Mouse (Mus musculus): ENCODE results near the gene Ankle2.

Ankle2 gene

GRCm38 (mm10) chr5:110230780-110231461, at the start of gene Ankle2:
TSS of gene Ankle2 (plus strand) at chr5:110231004.
- peak; percentile 81 to 94 for DNase-seq

GRCm38 (mm10) chr5:110181716-110182115, 49.1 kb upstream of the Ankle2 start:
- no peak for DNase-seq

GRCm38 (mm10) chr5:110203164-110203895, 27.5 kb upstream of the Ankle2 start:
- DNase-seq: peak; percentile 17 to 22

GRCm38 (mm10) chr5:110204777-110205176, 26.0 kb upstream of the Ankle2 start:
- DNase-seq: peak; percentile 18 to 30

GRCm38 (mm10) chr5:110211312-110211711, 19.5 kb upstream of the Ankle2 start:
- no peak for DNase-seq

GRCm38 (mm10) chr5:110216780-110217179, 14.0 kb upstream of the Ankle2 start:
- no peak for DNase-seq

- DNase-seq: no peak
These were observed 10.5 kb upstream of the Ankle2 start for GRCm38 (mm10) chr5:110220331-110220730.

GRCm38 (mm10) chr5:110222757-110223156, 8.0 kb upstream of the Ankle2 start:
- peak; percentile 82 to 89 for DNase-seq

GRCm38 (mm10) chr5:110225056-110225455, 5.7 kb upstream of the Ankle2 start:
- no peak for DNase-seq

- no peak for DNase-seq
These were observed 3.4 kb upstream of the Ankle2 start for GRCm38 (mm10) chr5:110227336-110227883.

- no peak for DNase-seq
These were observed 414 bp upstream of the Ankle2 start for GRCm38 (mm10) chr5:110230401-110230779.

- peak in 1 of 2 experiments; percentile 21 for DNase-seq
These were observed 834 bp downstream of the Ankle2 start for GRCm38 (mm10) chr5:110231638-110232037.

GRCm38 (mm10) chr5:110232346-110232745, 1.5 kb downstream of the Ankle2 start:
- no peak for DNase-seq

- no peak for DNase-seq
These were observed 13.3 kb downstream of the Ankle2 start for GRCm38 (mm10) chr5:110244091-110244490.

- no peak for DNase-seq
These were observed 36.1 kb downstream of the Ankle2 start for GRCm38 (mm10) chr5:110266941-110267340.

GRCm38 (mm10) chr5:110269141-110270101, 38.6 kb downstream of the Ankle2 start, which contains the start of gene Pgam5:
TSS of gene Pgam5 (minus strand) at chr5:110269913.
- DNase-seq: peak; percentile 85 to 94

- DNase-seq: peak in 1 of 2 experiments; percentile 16
These were observed 39.4 kb downstream of the Ankle2 start for GRCm38 (mm10) chr5:110270242-110270641.

GRCm38 (mm10) chr5:110274147-110274546, 43.3 kb downstream of the Ankle2 start:
- no peak for DNase-seq

GRCm38 (mm10) chr5:110274846-110275245, 44.0 kb downstream of the Ankle2 start:
- no peak for DNase-seq

- DNase-seq: no peak
These were observed 45.6 kb downstream of the Ankle2 start for GRCm38 (mm10) chr5:110276391-110276790.

GRCm38 (mm10) chr5:110276910-110277309, 46.1 kb downstream of the Ankle2 start:
- no peak for DNase-seq

- DNase-seq: no peak
These were observed 51.2 kb downstream of the Ankle2 start for GRCm38 (mm10) chr5:110281984-110282383.

GRCm38 (mm10) chr5:110284536-110284935, 53.7 kb downstream of the Ankle2 start:
- DNase-seq: peak; percentile 60 to 62
